Mouse (Mus musculus) bone marrow, adult 2 months (tissue): ENCODE data around the gene Reep1. TPM values are rescaled to one million over a fixed set of nuclear protein-coding genes. Genes with fewer than 3 reads are reported as not detected.

Source experiments
- H3K27ac ChIP-seq: fragments of 200-500 bp; 2 replicates; pipeline ENCODE4 v1.5.1; 2012; ENCODE audit warnings: low read depth, mild to moderate bottlenecking, control low read depth, inconsistent platforms, low read length; ENCODE audit not compliant: control insufficient read depth, poor library complexity, insufficient read depth
- H3K4me1 ChIP-seq: fragments of 200-500 bp; 2 replicates; pipeline ENCODE4 v1.6.1; 2011; ENCODE audit warnings: low read length; ENCODE audit not compliant: control insufficient read depth, insufficient read depth
- H3K4me3 ChIP-seq: fragments of 200-500 bp; replicated peaks from 2 replicates; pipeline ENCODE3; 2011; ENCODE audit warnings: mild to moderate bottlenecking, low read depth, low read length, control low read depth; ENCODE audit not compliant: control insufficient read depth
- CTCF ChIP-seq: fragments of 200-500 bp; IDR thresholded peaks from 2 replicates; pipeline ENCODE4 v1.5.1; 2011; ENCODE audit warnings: low read length, control low read depth; ENCODE audit not compliant: control insufficient read depth, insufficient read depth
- POLR2A ChIP-seq: fragments of 200-500 bp; IDR thresholded peaks from 2 replicates; pipeline ENCODE4 v1.6.1; 2011; ENCODE audit warnings: low read depth, mild to moderate bottlenecking, control low read depth, low read length, borderline replicate concordance; ENCODE audit not compliant: control insufficient read depth
- WGBS: fragments of 180-500 bp; shearing (Covaris S2); methylation state at CpG from one replicate; pipeline ENCODE4 v1.1.7; 2018; 5-methylcytosine and 5-hydroxymethylcytosine counted together
- polyA plus RNA-seq: library from polyadenylated mRNA; stranded (reverse); fragments of >200 nt; gene quantifications from 2 replicates; pipeline ENCODE4 v1.2.4, GENCODE M21; 2011; ENCODE audit warnings: low replicate concordance; ENCODE audit not compliant: missing spikeins, insufficient read depth, insufficient read length

The Reep1 gene
- polyA plus RNA-seq, 1 experiment: 0.90 TPM

GRCm38 (mm10) chr6:71708528-71708927, 1.2 kb downstream of the Reep1 start:
- 25% methylated on average over 3 of the region's 3 CpGs for WGBS
- no peak overlapping the region for H3K4me3 ChIP-seq
- H3K4me1 ChIP-seq: no peaks in the 10 kb centered on the region
- no peak overlapping the region for H3K27ac ChIP-seq
- TF ChIP-seq POLR2A (no peak), CTCF (no peak)

- WGBS: 83% methylated on average over 3 of the region's 3 CpGs
- no peak overlapping the region for H3K4me3 ChIP-seq
- no peak overlapping the region for H3K27ac ChIP-seq
- H3K4me1 ChIP-seq: no peaks in the 10 kb centered on the region; the same call in 1 of the 2 replicates
- no peak for TF ChIP-seq POLR2A
- TF ChIP-seq CTCF: no peak
These were observed 3.0 kb downstream of the Reep1 start for GRCm38 (mm10) chr6:71710323-71710722.

DNA sequence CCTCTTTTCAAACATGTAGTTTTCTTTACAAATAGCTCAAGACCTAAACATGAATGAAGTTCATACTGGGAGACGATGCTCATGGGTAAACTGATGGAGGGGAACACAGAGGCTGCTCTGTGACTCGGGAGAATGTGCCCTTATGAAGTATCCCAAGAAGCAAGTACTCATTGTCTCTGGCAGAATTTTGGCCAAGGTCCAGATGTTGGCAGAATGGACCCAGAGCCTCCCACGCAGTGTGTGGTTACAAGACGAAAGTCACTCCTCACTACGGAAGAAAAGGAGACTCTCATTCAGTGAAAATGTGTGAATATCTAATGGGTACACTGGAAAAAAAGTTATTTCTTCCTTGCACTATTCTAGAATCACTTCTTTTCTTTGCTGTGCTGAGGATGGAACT, 3.8 kb downstream of the Reep1 start:
- Histone ChIP-seq H3K4me1 (no peaks in the 10 kb centered on the region; the same call in 1 of the 2 replicates), H3K4me3 (no peak overlapping the region), H3K27ac (no peak overlapping the region)
- 76% methylated on average over 5 of the region's 5 CpGs for WGBS
- no peak for TF ChIP-seq POLR2A
- no peak for TF ChIP-seq CTCF

GRCm38 (mm10) chr6:71713532-71713931, 6.2 kb downstream of the Reep1 start:
- WGBS: 58% methylated on average over 2 of the region's 2 CpGs
- TF ChIP-seq POLR2A (no peak), CTCF (no peak)
- H3K27ac ChIP-seq: no peak overlapping the region
- no peak overlapping the region for H3K4me3 ChIP-seq
- no peaks in the 10 kb centered on the region; the same call in 1 of the 2 replicates for H3K4me1 ChIP-seq

GRCm38 (mm10) chr6:71715006-71715405, 7.6 kb downstream of the Reep1 start:
- Histone ChIP-seq H3K4me3 (no peak overlapping the region), H3K4me1 (no peaks in the 10 kb centered on the region; the same call in 1 of the 2 replicates), H3K27ac (no peak overlapping the region)
- TF ChIP-seq CTCF (no peak), POLR2A (no peak)
- WGBS: 67% methylated on average over 5 of the region's 5 CpGs

GRCm38 (mm10) chr6:71716434-71716833, 9.1 kb downstream of the Reep1 start:
- H3K27ac ChIP-seq: no peak overlapping the region
- H3K4me3 ChIP-seq: no peak overlapping the region
- no peak for TF ChIP-seq POLR2A
- no peak for TF ChIP-seq CTCF
- H3K4me1 ChIP-seq: no peaks in the 10 kb centered on the region; the same call in 1 of the 2 replicates
- 89% methylated on average over 5 of the region's 5 CpGs for WGBS

DNA sequence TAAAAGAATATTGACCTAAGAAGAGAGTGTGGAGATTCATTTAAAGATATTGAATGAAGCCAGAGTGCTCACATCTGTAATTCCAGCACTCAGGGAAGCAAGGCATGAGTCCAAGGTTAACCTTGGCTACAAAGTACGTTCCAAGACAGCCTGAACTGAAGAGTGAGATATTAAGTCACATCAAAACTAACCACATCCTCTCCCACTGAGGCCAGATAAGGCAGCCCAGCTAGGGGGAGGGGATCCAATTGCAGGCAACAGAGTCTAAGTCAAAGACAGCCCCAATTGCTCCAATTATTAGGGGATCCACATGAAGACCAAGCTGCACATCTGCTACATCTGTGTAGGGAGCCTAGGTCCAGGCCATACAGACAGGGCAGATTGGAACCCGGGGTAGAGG, 11.0 kb downstream of the Reep1 start:
- 36% methylated on average over 2 of the region's 2 CpGs for WGBS
- Histone ChIP-seq H3K27ac (no peak overlapping the region), H3K4me1 (no peaks in the 10 kb centered on the region; the same call in 1 of the 2 replicates), H3K4me3 (no peak overlapping the region)
- no peak for TF ChIP-seq CTCF
- no peak for TF ChIP-seq POLR2A

DNA sequence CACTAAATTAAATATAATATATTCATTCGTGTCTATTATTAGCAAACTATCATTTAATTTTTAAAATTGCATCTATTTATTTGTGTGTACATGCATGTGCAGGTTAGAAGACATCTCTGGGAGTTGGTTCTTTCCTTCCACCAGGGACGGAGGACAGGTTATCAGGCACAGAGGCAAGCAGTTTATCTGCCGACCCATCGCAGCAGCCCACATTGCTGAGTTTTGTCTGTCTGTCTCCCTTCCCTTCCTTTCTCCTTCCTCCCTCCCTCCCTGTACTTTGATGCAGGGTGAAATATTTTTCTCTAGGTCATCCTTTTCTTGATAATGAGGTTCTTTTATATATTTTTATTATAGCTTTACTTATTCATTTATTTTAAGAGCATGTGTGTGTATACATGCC, 11.9 kb downstream of the Reep1 start:
- 58% methylated on average over 4 of the region's 4 CpGs for WGBS
- no peak for TF ChIP-seq POLR2A
- Histone ChIP-seq H3K4me1 (no peaks in the 10 kb centered on the region), H3K4me3 (no peak overlapping the region), H3K27ac (no peak overlapping the region)

- H3K27ac ChIP-seq: no peak overlapping the region
- H3K4me1 ChIP-seq: no peaks in the 10 kb centered on the region
- TF ChIP-seq CTCF: no peak
- WGBS: 70% methylated on average over 2 of the region's 2 CpGs
- no peak overlapping the region for H3K4me3 ChIP-seq
These were observed 15.6 kb downstream of the Reep1 start for GRCm38 (mm10) chr6:71722988-71723387.
